Mouse (Mus musculus): ENCODE results near the gene Car10.
A peak's percentile ranks its signal among the peaks of the same experiment; 100 is the strongest.

Gene Car10

DNA sequence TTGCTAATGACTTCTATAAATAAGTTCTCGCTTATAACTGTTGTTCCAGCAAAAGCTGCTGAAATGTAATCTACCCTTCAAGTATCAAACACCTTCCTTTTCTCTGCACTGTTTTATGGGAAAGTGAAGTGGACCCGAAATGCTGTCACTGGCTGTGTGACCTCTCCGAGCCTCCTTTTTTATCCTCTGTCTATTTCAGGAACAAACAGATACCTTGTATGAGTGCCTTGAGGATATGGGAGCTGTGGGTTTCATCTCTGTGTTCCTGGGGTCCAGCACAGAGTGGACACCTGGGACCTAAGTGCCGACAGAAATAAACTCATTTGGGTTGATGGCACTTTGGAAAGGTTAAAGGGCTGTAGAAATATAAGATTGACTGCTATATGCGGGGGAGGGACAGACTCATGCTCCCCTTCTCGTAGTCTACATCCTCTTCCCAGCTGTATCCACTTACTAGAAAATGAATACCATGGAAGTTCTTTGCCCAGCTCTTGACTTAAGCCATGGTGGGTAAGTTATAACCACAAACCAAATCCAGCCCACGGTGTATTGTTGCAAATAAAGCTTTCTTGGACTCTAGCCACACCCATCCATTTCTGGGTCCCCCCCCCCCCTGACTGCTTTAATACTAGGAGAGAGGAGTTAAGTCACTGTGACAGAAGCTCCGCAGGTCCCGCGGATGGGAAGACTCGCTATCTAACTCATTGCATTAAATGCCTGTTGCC lies 474.3 kb downstream of the Car10 start:
- DNase-seq (ENCODE audit: low read depth, low spot score), result no peak

DNA sequence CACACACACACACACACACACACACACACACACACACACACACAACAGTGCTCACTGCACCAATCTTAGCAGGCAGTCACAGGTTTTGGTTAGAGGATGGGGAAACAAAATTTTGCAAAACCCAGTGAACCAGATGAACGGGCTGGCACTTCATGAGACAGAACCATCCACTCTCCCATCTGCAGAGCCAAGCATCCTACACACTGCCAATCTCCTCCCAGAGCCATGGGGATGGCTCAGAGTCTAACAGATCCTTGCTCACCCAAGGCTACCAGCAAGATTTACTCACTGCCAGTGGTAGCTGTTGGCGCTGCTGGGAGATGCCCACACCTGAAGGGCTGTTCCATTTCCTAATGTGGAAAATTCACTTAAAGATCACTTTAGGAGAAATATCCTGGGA lies 479.6 kb downstream of the Car10 start:
- peak; percentile 76 for DNase-seq (ENCODE audit: low read depth, low spot score)

DNA sequence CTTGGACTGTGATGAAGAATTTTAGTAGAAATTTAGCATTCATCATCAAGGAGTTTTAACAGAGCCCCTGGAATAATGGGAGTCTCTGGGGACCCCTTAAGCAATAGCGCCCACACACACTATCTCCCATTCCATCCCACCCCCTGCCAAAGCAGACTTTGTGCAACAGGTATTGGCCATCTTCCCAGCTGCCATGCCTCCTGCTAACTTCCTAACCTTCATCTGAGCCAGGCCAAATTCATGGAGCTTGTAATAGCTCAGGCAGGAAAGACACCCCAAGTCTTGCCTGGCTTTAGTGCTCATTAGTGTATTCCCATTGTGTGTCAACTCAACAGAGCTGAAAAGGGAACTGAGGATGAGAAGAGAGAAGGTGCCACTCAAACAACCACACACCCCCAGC lies 481.8 kb downstream of the Car10 start:
- no peak for DNase-seq (ENCODE audit: low read depth, low spot score)

DNA sequence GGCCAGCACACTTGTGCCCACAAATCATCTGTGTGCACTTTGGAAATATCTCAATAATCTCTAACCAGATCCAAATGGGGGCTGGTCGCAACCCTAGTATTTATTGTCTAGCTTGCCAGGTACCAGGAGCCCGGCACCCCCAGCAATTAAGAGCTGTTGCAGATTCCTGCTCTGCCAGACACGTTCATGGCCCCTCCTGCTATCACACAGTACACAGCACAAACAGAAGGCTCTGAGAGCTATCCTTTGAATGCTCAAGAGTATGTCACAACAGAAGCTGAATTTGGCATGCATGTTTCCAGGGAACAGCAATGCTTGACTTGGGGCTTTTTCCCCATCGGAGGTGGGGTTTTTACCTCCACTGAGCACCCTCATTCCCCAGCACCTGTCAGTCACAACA lies 483.5 kb downstream of the Car10 start:
- DNase-seq (ENCODE audit: low read depth, low spot score), result no peak

DNA sequence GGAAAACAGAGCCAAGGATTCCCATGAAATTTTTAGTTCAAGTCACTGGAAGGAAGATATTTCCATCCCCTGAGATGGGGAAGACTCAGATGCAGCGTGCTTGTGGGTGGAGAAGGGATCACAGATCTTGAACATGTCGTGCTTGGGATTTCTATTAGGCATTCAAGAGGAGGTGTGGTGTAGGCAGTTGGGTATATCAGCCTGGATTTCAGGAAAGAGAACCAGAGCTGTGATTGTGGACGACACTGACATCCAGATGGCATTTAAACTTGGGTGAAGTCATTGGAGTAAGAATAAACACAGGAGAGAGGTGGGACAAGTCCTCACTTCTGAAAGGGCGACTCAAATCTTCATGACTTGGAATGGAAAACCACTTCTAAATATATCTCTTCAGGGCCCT lies 490.0 kb downstream of the Car10 start:
- peak; percentile 90 for DNase-seq (ENCODE audit: low read depth, low spot score)

GRCm38 (mm10) chr11:93590652-93591051 lies 492.8 kb downstream of the Car10 start:
- DNase-seq (ENCODE audit: low read depth, low spot score), result no peak

DNA sequence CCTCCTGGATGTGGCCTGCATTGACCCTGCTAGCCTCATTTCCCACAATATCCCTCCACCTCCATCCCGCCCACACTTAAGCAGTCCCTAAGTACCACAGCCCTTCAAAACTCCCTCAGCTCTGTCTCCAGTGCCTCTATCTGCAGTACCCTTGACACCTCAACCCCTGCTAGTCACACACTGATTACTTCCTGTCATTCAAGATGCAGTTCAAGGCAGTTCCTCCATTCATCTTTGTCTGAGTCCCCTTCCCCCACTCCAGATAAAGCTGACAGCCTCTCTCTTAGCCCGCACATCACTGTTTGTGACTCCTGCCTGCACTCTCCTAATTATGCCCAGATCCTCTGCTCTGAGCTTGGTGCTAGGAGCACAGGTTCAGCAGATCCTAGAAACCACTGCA lies 496.2 kb downstream of the Car10 start:
- no peak for DNase-seq (ENCODE audit: low read depth, low spot score)

DNA sequence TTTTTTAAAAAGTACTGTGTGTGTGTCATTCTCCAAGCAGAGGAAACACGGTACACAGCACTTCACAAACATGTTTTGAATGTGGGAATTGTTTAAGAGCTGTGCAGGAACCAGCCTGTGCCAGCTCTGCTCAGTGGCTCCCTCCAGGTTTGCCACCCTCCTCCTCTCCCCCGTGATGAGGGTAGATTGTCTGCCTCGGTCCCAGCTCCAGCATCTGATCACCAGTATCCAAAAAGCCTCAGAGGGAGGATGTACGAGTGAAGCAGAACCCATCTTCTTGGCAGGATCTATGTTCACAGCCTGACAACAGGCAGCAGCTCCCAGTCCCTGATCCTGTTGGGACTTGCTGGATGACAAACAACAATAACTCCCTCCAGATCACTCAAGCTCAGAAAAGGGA lies 500.3 kb downstream of the Car10 start:
- DNase-seq (ENCODE audit: low read depth, low spot score), result no peak

- no peak for DNase-seq (ENCODE audit: low read depth, low spot score)
These were observed 501.9 kb downstream of the Car10 start for GRCm38 (mm10) chr11:93599755-93600154.

DNA sequence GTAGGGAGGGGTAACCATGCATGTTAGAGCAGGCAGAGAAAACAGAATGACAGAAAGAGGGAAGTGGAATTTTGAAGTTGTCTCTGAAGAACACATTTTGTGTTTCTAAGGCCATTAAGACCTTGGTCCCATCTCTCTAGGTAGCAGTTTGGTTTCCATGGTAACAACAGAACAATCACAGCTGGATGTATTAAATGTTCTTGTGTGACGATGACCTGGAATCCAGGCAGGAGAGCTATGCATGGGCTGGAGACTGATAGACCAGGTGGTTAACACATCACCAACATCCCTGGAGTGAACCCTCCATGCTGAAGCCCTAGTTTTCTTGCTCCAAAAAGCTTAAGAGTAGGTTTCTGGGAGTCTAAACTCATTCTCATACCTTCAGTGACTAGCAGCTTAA lies 505.7 kb downstream of the Car10 start:
- DNase-seq (ENCODE audit: low read depth, low spot score), result no peak

- DNase-seq (ENCODE audit: low read depth, low spot score), result no peak
These were observed 509.3 kb downstream of the Car10 start for GRCm38 (mm10) chr11:93607111-93607510.

DNA sequence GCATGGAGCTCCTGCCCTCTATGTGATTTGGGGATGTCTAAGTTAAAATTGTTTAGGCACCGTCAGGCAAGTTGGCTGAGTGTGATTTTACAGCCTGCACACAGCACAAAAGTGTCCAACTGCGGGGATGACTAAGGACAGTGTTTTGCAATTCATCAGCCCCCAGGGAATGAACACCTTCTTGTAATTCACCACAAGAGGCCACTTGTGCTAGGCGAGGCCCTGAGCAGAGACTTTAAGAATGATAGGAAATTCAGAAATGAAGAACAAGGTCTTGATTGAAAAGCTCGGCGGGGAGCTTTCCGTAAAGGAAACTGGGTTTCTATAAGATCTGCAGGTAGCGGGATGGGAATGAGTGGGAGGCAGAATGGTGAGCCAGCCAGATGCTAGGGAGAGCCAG lies 510.9 kb downstream of the Car10 start:
- DNase-seq (ENCODE audit: low read depth, low spot score), result no peak

- DNase-seq (ENCODE audit: low read depth, low spot score), result no peak
These were observed 514.2 kb downstream of the Car10 start for GRCm38 (mm10) chr11:93612071-93612470.

- no peak for DNase-seq (ENCODE audit: low read depth, low spot score)
These were observed 517.0 kb downstream of the Car10 start for GRCm38 (mm10) chr11:93614851-93615250.

DNA sequence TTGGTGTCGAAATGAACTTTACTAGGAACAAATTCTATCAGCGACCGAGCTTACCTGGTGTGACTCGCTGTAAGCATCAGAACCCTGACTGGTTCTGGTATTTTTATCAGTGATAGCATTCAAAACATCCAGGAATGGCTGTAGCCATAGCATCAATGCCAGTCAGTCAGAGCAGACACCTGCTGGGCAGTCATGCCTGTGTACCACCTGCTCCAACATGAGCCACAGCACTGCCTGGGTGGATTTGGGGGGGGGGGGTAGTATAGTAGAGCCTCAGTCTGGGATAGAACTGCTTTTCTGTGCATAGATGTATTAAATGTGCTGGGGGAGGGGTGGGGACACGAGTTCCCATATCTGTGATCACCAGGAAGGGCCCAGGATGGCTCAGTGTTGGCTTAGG lies 525.8 kb downstream of the Car10 start:
- DNase-seq (ENCODE audit: low read depth, low spot score), result no peak

GRCm38 (mm10) chr11:93639410-93639809 lies 541.6 kb downstream of the Car10 start:
- no peak for DNase-seq (ENCODE audit: low read depth, low spot score)

DNA sequence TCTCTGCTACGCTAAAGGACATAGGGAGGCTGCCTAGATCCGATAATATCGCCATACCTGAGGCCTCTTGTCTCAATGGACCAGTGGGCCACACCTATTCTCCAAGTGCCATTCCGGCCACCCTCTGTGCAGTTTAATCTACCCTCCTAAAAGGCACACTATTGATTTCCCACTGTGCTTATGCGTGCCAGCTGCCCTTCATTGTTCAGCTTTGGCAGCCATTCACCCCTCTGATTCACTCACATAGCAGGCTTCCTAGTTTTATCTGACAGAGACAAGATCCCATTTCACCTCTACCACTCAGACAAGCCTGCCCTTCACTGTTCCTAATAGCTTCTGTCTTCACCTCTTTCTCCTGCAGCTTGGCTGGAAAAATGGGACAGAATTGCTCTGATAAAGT lies 543.1 kb downstream of the Car10 start:
- no peak for DNase-seq (ENCODE audit: low read depth, low spot score)

DNA sequence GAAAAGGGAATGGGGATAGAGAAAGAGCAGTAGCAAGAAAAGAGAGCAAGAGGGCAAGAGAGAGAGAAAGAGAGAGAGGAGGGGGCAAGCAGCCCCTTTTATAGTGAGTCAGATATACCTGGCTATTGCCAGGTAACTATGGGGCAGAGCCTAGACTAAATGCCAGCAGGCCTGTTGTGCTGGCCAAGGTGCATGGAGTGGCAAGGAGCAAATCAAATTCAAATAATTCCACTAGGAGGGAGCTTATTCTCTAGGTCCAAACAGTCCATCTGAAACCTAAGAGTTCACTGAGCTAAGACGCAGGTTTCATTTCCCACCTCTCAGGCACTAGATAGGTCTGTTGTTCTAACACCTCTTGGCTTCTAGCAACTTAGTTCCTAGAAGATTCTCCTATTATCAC lies 544.5 kb downstream of the Car10 start:
- no peak for DNase-seq (ENCODE audit: low read depth, low spot score)

- no peak for DNase-seq (ENCODE audit: low read depth, low spot score)
These were observed 545.2 kb downstream of the Car10 start for GRCm38 (mm10) chr11:93643006-93643405.

GRCm38 (mm10) chr11:93643436-93643835 lies 545.6 kb downstream of the Car10 start:
- peak; percentile 38 for DNase-seq (ENCODE audit: low read depth, low spot score)

- DNase-seq (ENCODE audit: low read depth, low spot score), result peak; percentile 53
These were observed 548.4 kb downstream of the Car10 start for GRCm38 (mm10) chr11:93646216-93646615.
